Mouse (Mus musculus) megakaryocyte, embryonic 14.5 days (primary cell): ENCODE data around the gene Gm2431.
"Not testable (repeated sequence)": the region's sequence is repeated elsewhere in the genome, so short reads cannot be mapped to it uniquely, and the experiment has no call there.

Experiments used
- FLI1 ChIP-seq: IDR thresholded peaks from 2 replicates; pipeline ENCODE4 v1.6.1; 2012; ENCODE audit warnings: low read length, inconsistent platforms, mixed read lengths
- GATA1 ChIP-seq: IDR thresholded peaks from 3 replicates; pipeline ENCODE4 v1.6.1; 2012; ENCODE audit warnings: mixed read lengths, low read length, inconsistent platforms, borderline replicate concordance

- TF ChIP-seq GATA1, FLI1: not testable (repeated sequence)
These were observed 46.0 kb downstream of the Gm2431 start for GRCm38 (mm10) chr7:142212136-142212535.
